Mouse (Mus musculus): ENCODE results near the gene Arhgap27.

Gene Arhgap27

GRCm38 (mm10) chr11:103356032-103356571 is 7.4 kb downstream of the Arhgap27 start:
- no peak for DNase-seq (ENCODE audit: low spot score)

- DNase-seq (ENCODE audit: low spot score): no peak
These were observed 8.2 kb downstream of the Arhgap27 start for GRCm38 (mm10) chr11:103355251-103355650.

GRCm38 (mm10) chr11:103354033-103354432 is 9.5 kb downstream of the Arhgap27 start:
- DNase-seq (ENCODE audit: low spot score): no peak

- no peak for DNase-seq (ENCODE audit: low spot score)
These were observed 11.2 kb downstream of the Arhgap27 start for GRCm38 (mm10) chr11:103352239-103352814.

GRCm38 (mm10) chr11:103350711-103351315 is 12.7 kb downstream of the Arhgap27 start:
- DNase-seq (ENCODE audit: low spot score): no peak

GRCm38 (mm10) chr11:103349699-103350098 is 13.8 kb downstream of the Arhgap27 start:
- no peak for DNase-seq (ENCODE audit: low spot score)

- DNase-seq (ENCODE audit: low spot score): peak; percentile 54
These were observed 16.8 kb downstream of the Arhgap27 start for GRCm38 (mm10) chr11:103346657-103347056.

- DNase-seq (ENCODE audit: low spot score): no peak
These were observed 17.3 kb downstream of the Arhgap27 start for GRCm38 (mm10) chr11:103346236-103346635.

- no peak for DNase-seq (ENCODE audit: low spot score)
These were observed 17.9 kb downstream of the Arhgap27 start for GRCm38 (mm10) chr11:103345408-103346091.

GRCm38 (mm10) chr11:103344494-103345332 is 18.8 kb downstream of the Arhgap27 start:
- DNase-seq (ENCODE audit: low spot score): no peak

- DNase-seq (ENCODE audit: low spot score): no peak
These were observed 19.6 kb downstream of the Arhgap27 start for GRCm38 (mm10) chr11:103343881-103344280.

- no peak for DNase-seq (ENCODE audit: low spot score)
These were observed 20.4 kb downstream of the Arhgap27 start for GRCm38 (mm10) chr11:103343063-103343462.

- DNase-seq (ENCODE audit: low spot score): no peak
These were observed 22.8 kb downstream of the Arhgap27 start for GRCm38 (mm10) chr11:103340677-103341076.

- no peak for DNase-seq (ENCODE audit: low spot score)
These were observed 23.4 kb downstream of the Arhgap27 start for GRCm38 (mm10) chr11:103340130-103340529.

GRCm38 (mm10) chr11:103339414-103340119 is 23.9 kb downstream of the Arhgap27 start:
- no peak for DNase-seq (ENCODE audit: low spot score)

- DNase-seq (ENCODE audit: low spot score): no peak
These were observed 24.8 kb downstream of the Arhgap27 start for GRCm38 (mm10) chr11:103338671-103339070.

GRCm38 (mm10) chr11:103338119-103338518 is 25.4 kb downstream of the Arhgap27 start:
- DNase-seq (ENCODE audit: low spot score): no peak

GRCm38 (mm10) chr11:103337180-103337579 is 26.3 kb downstream of the Arhgap27 start:
- DNase-seq (ENCODE audit: low spot score): no peak

- DNase-seq (ENCODE audit: low spot score): no peak
These were observed 27.9 kb downstream of the Arhgap27 start for GRCm38 (mm10) chr11:103335561-103335960.

- no peak for DNase-seq (ENCODE audit: low spot score)
These were observed 28.6 kb downstream of the Arhgap27 start for GRCm38 (mm10) chr11:103334925-103335324.

GRCm38 (mm10) chr11:103333719-103334398 is 29.6 kb downstream of the Arhgap27 start:
- DNase-seq (ENCODE audit: low spot score): peak; percentile 61
